Mouse (Mus musculus): ENCODE measurements at regions not wholly inside any gene's neighbourhood (a gene's known extent, or its start where the extent isn't known, plus 50 kb on each side); places are given as distances from the start of the nearest gene placed in this dataset.
"Not testable (repeated sequence)": the region's sequence is repeated elsewhere in the genome, so short reads cannot be mapped to it uniquely, and the experiment has no call there.

- no peak for DNase-seq (ENCODE audit: extremely low read depth, insufficient read length, low spot score)
These were observed 236.0 kb upstream of the Rorb start for GRCm38 (mm10) chr19:19347017-19347416.

DNA sequence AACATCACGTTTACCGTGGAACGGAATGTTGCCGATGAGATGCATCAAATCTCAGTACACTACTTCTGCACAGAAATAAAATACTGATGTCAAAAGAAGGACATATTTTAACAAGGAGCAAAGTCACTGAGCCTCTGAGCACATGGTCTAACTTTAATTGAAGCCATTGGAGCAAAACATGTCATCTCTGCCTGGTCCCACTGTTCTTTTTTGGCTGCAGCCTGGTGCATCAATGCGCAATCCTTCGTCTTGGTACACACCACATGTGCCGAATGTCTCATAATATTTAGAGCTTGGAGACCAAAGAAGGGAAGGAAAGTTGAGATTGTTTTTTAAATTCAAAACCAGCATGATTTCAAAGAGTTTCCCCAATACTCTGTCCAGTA lies 233.4 kb upstream of the Rorb start:
- DNase-seq (ENCODE audit: extremely low read depth, insufficient read length, low spot score), result no peak

DNA sequence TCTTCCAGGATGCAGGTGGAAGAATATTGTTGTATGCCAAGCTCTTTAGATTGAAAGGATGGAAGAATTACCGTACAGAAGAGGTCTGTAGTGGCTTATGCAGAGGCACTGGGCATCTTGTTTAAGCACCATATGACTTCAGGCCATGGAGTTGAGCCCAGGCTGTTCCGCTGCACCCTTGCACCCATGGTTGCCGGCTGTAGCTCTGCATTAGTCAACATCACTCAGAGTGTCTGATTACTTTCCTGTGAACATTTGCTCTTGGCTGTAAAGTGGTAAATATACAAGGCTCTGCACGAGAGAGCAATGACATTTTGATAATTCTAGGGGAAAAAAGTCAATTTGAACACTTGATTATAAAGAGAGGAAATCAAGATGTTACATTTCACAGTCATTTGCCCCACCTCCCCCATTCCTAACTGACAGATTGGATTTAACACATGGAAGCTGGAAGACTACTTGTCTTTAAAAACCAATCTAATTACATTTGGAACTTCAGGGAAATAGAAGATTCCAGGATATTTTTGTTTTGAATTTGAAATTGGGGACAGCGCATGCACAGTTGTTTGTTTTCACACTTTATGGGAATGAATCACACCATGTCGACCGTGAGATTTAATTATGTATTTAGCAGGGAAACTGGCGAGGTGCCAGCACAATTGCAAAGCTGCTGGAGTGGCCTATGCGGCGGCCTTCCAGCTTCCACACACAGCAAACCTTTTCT lies 232.9 kb upstream of the Rorb start:
- DNase-seq (ENCODE audit: extremely low read depth, insufficient read length, low spot score), result no peak

DNA sequence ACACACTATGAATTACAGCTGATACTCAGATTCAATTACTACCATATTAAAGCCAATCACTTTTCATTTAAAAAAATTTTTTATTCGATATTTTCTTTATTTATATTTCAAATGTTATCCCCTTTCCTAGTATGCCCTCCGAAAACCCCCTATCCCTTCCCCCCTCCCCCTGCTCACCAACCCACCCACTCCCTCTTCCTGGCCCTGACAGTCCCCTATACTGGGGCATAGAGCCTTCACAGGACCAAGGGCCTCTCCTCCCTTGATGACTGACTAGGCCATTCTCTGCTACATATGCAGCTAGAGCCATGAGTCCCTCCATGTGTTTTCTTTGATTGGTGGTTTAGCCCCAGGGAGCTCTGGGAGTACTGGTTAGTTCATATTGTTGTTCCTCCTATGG lies 196.1 kb upstream of the Rorb start:
- DNase-seq (ENCODE audit: extremely low read depth, insufficient read length, low spot score), result not testable (repeated sequence)

- DNase-seq (ENCODE audit: extremely low read depth, insufficient read length, low spot score), result no peak
These were observed 195.6 kb upstream of the Rorb start for GRCm38 (mm10) chr19:19306476-19307131.

DNA sequence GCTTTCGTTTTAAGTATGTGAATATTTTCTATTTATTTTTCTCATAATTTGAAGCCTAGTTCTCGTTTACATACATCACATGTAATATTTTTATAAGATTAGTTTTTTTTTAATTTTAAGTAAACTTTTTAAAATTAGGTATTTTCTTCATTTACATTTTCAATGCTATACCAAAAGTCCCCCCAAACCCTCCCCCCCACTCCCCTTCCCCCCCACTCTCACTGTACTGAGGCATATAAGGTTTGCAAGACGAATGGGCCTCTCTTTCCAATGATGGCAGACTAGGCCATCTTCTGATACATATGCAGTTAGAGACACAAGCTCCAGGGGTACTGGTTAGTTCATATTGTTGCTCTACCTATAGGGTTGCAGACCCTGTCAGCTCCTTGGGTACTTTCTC lies 174.9 kb upstream of the Rorb start:
- not testable (repeated sequence) for DNase-seq (ENCODE audit: extremely low read depth, insufficient read length, low spot score)

DNA sequence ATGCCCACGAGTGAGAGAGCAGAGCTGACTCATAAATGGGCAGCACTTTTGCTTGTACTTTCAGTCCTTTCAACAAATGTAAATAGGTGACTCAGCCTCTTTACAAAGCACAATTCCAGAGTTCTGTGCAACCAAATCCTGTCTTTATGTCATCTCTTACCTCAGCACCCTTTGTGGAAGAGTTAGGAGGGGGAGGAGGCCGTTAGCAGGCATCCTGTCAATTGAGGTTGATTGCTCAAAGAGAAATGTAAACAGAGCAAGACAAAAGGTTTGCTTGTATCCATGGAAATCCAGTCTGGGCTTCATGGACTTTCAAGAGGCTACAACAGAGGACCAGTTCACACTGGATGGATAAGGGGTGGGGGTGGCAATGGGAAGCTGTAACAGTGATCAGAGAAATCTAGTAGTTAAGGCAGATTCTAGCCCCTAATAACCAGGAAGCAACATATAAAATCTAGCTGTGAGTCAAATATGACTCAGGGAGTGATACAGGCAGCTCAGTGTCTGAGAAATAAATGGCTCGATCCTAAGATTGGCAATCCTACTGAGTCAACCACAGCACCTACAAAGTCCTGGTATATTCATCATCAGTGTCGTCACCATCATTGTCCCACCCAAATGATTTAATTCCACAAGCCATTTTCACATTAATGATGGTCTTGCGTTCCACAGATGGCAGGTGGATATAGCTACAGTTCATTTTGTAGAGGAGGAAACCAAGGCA lies 136.0 kb upstream of the Rorb start:
- DNase-seq (ENCODE audit: extremely low read depth, insufficient read length, low spot score), result peak; percentile 31

DNA sequence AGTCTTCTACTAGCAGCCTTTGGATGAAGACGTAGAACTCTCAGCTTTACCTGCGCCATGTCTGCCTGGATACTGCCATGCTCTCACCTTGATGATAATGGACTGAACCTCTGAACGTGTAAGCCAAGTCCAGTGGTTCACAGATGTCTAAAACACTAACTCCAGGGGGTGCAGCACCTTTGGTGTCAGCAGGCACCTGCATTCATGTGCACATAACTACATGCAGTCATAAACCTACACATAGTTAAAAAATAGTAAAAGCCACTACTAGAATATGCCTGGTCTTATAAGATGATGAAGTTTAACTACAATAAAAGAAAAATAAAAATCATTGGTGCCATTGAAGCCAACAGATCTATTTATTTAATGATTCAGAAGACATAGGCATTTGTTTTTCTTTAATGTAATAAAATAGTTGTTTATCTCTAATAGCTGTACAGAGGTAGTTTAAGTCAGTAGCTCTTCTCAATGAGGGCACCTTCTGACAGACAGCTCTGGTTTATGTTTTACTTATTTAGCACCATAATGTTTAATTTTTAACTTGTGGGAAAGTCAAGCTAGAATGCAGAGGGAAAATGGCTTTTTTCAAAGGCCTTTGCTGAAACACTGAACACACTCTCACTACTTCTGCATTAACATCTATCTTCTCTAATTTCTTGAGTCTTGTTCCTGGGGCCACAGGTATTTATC lies 118.5 kb upstream of the Rorb start:
- DNase-seq (ENCODE audit: extremely low read depth, insufficient read length, low spot score), result no peak

GRCm38 (mm10) chr19:19220826-19221225 lies 109.8 kb upstream of the Rorb start:
- DNase-seq (ENCODE audit: extremely low read depth, insufficient read length, low spot score), result no peak

- no peak for DNase-seq (ENCODE audit: extremely low read depth, insufficient read length, low spot score)
These were observed 108.4 kb upstream of the Rorb start for GRCm38 (mm10) chr19:19219352-19219751.

- DNase-seq (ENCODE audit: extremely low read depth, insufficient read length, low spot score), result no peak
These were observed 107.7 kb upstream of the Rorb start for GRCm38 (mm10) chr19:19218700-19219099.

DNA sequence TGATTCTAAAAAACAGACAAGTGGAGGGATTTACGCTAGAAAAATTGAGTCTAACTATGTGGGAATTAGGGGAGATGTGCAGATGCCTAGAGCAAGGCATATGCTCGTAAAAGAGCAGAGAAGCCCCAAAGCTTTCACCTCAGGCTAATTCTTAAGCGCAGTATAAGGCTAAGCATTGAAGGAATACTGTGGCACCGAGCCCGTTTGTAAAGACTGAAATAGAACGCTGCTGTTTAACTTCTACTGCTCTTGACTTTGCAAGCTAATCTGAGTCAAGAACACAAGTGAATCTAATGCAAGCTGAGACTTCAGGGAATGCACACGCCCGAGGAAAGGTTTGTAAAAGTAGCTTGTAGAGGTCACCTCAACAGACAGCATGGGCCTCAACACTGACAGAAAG lies 88.5 kb upstream of the Rorb start:
- no peak for DNase-seq (ENCODE audit: extremely low read depth, insufficient read length, low spot score)

DNA sequence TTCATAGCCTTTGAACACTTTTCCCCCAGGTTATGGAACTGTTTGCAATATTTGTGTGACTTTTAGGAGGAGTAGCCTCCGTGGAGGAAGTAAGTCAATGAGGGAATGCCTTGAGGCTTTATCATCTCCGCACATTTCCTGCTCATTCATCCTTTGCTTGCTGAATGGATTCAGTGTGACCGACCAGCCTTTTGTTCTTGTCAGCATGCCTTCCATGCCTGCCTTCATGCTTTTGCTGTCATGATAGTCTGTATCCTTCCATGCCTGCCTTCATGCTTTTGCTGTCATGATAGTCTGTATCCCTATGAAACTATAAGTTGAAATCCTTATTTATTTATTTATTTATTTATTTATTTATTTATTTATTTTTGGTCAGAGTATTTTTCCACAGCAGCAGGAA lies 87.8 kb upstream of the Rorb start:
- DNase-seq (ENCODE audit: extremely low read depth, insufficient read length, low spot score), result peak; percentile 6

GRCm38 (mm10) chr19:19194728-19195127 lies 83.7 kb upstream of the Rorb start:
- no peak for DNase-seq (ENCODE audit: extremely low read depth, insufficient read length, low spot score)

- no peak for DNase-seq (ENCODE audit: extremely low read depth, insufficient read length, low spot score)
These were observed 83.3 kb upstream of the Rorb start for GRCm38 (mm10) chr19:19194306-19194705.

DNA sequence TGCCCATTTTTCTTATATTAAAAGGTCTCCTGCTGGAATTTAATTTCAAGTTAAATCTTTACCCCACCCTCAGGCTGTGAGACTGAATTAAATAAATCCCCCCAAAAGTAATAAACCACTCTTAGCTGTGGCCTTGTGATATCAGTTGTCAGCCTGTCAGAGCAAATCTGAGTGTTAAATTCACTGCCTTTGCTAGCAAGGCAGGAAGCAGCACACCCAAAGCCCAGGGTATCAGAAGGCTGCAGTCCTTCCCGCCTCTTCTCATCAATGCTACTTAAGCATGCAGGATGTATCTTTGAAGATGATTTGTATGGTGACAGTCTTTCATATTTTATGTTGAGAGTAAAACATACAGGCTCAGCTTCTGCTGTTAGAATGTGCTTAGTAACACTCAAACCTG lies 61.8 kb upstream of the Rorb start:
- DNase-seq (ENCODE audit: extremely low read depth, insufficient read length, low spot score), result no peak

- DNase-seq (ENCODE audit: extremely low read depth, insufficient read length, low spot score), result no peak
These were observed 59.8 kb upstream of the Rorb start for GRCm38 (mm10) chr19:19170807-19171206.

All from 3134 (cell line).